Mouse (Mus musculus) intestine, embryonic 16.5 days (tissue): ENCODE measurements at regions not wholly inside any gene's neighbourhood (a gene's known extent, or its start where the extent isn't known, plus 50 kb on each side); places are given as distances from the start of the nearest gene placed in this dataset.
A peak's percentile ranks its signal among the peaks of the same experiment; 100 is the strongest.

Experiments used
- ATAC-seq: fragments of 200-750 bp; cut with Nextera tagmentation; 2 replicates; pipeline ENCODE4 v1.8.0; 2017; ENCODE audit warnings: moderate TSS enrichment, moderate library complexity
- H3K27ac ChIP-seq: fragments of 300-500 bp; sonication (generic); 2 replicates; pipeline ENCODE4 v1.5.1; 2014; ENCODE audit warnings: mild to moderate bottlenecking, low read length
- H3K27me3 ChIP-seq: fragments of 300-500 bp; sonication (generic); replicated peaks from 2 replicates; pipeline ENCODE4 v1.6.1; 2014; ENCODE audit warnings: low read length, control low read depth, mixed read lengths; ENCODE audit not compliant: control insufficient read depth, insufficient read depth
- H3K36me3 ChIP-seq: fragments of 300-500 bp; sonication (generic); 2 replicates; pipeline ENCODE4 v1.6.1; 2014; ENCODE audit warnings: low read length, control low read depth; ENCODE audit not compliant: control insufficient read depth, insufficient read depth
- H3K4me1 ChIP-seq: fragments of 300-500 bp; sonication (generic); 2 replicates; pipeline ENCODE4 v1.6.1; 2014; ENCODE audit warnings: low read length, control low read depth, mixed read lengths; ENCODE audit not compliant: control insufficient read depth, insufficient read depth
- H3K4me2 ChIP-seq: fragments of 300-500 bp; sonication (generic); 2 replicates; pipeline ENCODE4 v1.6.1; 2014; ENCODE audit warnings: low read depth, low read length, control low read depth
- H3K4me3 ChIP-seq: fragments of 300-500 bp; sonication (generic); 2 replicates; pipeline ENCODE4 v1.5.1; 2014; ENCODE audit warnings: mild to moderate bottlenecking, low read length
- H3K9ac ChIP-seq: fragments of 300-500 bp; sonication (generic); 2 replicates; pipeline ENCODE4 v1.6.1; 2014; ENCODE audit warnings: low read depth, low read length
- H3K9me3 ChIP-seq: fragments of 300-500 bp; sonication (generic); 2 replicates; pipeline ENCODE4 v1.6.1; 2016; ENCODE audit warnings: low read length, control low read depth; ENCODE audit not compliant: control insufficient read depth
- WGBS: fragments of 180-500 bp; shearing (Covaris S2); extraction: QIAGEN DNeasy Blood & Tissue Kit; methylation state at CpG from one replicate; pipeline ENCODE4 v1.1.7; 2014; 5-methylcytosine and 5-hydroxymethylcytosine counted together

- H3K4me3 ChIP-seq, result no peak overlapping the region
- H3K4me1 ChIP-seq, result no peaks in the 10 kb centered on the region
- no peaks in the 10 kb centered on the region for H3K36me3 ChIP-seq
- no peak overlapping the region for H3K4me2 ChIP-seq
- peak; percentile 55; the same call in 1 of the 2 replicates for ATAC-seq
- 41% methylated on average over 7 of the region's 7 CpGs for WGBS
- no peaks in the 10 kb centered on the region for H3K9me3 ChIP-seq
- H3K27me3 ChIP-seq, result no peaks in the 10 kb centered on the region
- H3K9ac ChIP-seq, result no peak overlapping the region
- no peak overlapping the region for H3K27ac ChIP-seq
Observed at GRCm38 (mm10) chr4:40014666-40015065, 128.2 kb upstream of the Aco1 start.

- no peak overlapping the region for H3K27ac ChIP-seq
- no peak for ATAC-seq
- H3K9me3 ChIP-seq, result no peaks in the 10 kb centered on the region
- no peak overlapping the region for H3K9ac ChIP-seq
- no peaks in the 10 kb centered on the region for H3K36me3 ChIP-seq
- no peaks in the 10 kb centered on the region for H3K4me1 ChIP-seq
- H3K4me3 ChIP-seq, result no peak overlapping the region
- no peak overlapping the region for H3K4me2 ChIP-seq
- WGBS, result 81% methylated on average over 15 of the region's 15 CpGs
- H3K27me3 ChIP-seq, result no peaks in the 10 kb centered on the region
Observed at GRCm38 (mm10) chr4:40016856-40017255, 126.0 kb upstream of the Aco1 start.

GRCm38 (mm10) chr4:40018208-40018607 is 124.7 kb upstream of the Aco1 start:
- WGBS, result 66% methylated on average over 4 of the region's 4 CpGs
- Histone ChIP-seq H3K4me3 (no peak overlapping the region), H3K9me3 (no peaks in the 10 kb centered on the region), H3K4me2 (no peak overlapping the region), H3K27me3 (no peaks in the 10 kb centered on the region), H3K27ac (no peak overlapping the region), H3K9ac (no peak overlapping the region), H3K36me3 (no peaks in the 10 kb centered on the region), H3K4me1 (no peaks in the 10 kb centered on the region)
- ATAC-seq, result no peak

DNA sequence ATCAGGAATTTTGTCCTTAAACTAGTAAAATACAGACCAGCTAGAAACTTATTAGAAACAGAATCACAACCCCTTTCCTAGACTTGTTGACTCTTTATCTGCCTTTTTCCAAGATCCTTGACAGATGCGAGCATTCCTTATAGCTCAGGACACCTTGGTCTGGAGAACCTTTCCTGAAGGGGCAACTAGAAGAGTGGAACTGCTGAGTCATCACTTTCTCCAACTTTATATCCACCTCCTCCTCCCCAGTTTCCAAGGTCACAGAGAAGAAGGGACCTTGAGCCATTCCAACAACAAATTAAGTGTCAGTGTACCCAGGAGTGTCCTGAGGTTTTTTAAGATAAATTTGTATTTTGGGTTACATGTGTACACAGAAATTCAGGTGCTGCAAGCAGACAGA is 111.5 kb upstream of the Aco1 start:
- no peak overlapping the region for H3K27ac ChIP-seq
- ATAC-seq, result no peak

DNA sequence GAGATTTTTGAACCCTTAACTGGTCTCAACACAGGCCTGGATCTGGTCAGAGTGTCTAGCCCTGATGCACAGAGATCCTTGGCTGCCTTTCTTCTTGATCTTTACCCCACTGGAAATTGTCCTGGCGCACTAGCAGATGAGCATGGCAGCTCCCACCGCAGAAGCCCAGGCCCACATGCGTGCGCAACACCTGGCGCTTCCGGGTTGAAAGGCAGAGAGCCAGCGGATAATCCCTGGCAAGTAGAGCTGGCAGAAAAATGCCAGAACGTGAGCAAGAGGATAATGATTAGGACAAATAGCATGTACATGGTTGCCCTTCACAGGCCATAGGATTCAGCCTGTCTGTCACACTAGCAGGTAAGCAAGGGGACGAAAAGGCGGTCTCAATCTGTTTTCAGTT is 95.0 kb upstream of the Aco1 start:
- H3K9me3 ChIP-seq, result no peaks in the 10 kb centered on the region
- no peak overlapping the region for H3K9ac ChIP-seq
- ATAC-seq, result no peak
- no peaks in the 10 kb centered on the region for H3K27me3 ChIP-seq
- H3K4me3 ChIP-seq, result no peak overlapping the region
- no peaks in the 10 kb centered on the region for H3K36me3 ChIP-seq
- H3K4me1 ChIP-seq, result no peaks in the 10 kb centered on the region
- 94% methylated on average over 10 of the region's 10 CpGs for WGBS
- no peak overlapping the region for H3K27ac ChIP-seq
- H3K4me2 ChIP-seq, result no peak overlapping the region

More for the DNA sequence above, 111.5 kb upstream of the Aco1 start:
- Histone ChIP-seq H3K4me1 (no peaks in the 10 kb centered on the region), H3K4me3 (no peak overlapping the region), H3K9ac (no peak overlapping the region), H3K4me2 (no peak overlapping the region), H3K27me3 (no peaks in the 10 kb centered on the region), H3K9me3 (no peaks in the 10 kb centered on the region), H3K36me3 (no peaks in the 10 kb centered on the region)
- WGBS, result 78% methylated on average over 1 of the region's 1 CpGs

GRCm38 (mm10) chr4:40049086-40049485 is 93.8 kb upstream of the Aco1 start:
- H3K4me3 ChIP-seq, result no peak overlapping the region
- H3K27ac ChIP-seq, result no peak overlapping the region
- H3K36me3 ChIP-seq, result no peaks in the 10 kb centered on the region
- H3K4me2 ChIP-seq, result no peak overlapping the region
- no peaks in the 10 kb centered on the region for H3K4me1 ChIP-seq
- 71% methylated on average over 6 of the region's 6 CpGs for WGBS
- H3K9ac ChIP-seq, result no peak overlapping the region
- no peaks in the 10 kb centered on the region for H3K27me3 ChIP-seq
- no peaks in the 10 kb centered on the region for H3K9me3 ChIP-seq
- ATAC-seq, result no peak

DNA sequence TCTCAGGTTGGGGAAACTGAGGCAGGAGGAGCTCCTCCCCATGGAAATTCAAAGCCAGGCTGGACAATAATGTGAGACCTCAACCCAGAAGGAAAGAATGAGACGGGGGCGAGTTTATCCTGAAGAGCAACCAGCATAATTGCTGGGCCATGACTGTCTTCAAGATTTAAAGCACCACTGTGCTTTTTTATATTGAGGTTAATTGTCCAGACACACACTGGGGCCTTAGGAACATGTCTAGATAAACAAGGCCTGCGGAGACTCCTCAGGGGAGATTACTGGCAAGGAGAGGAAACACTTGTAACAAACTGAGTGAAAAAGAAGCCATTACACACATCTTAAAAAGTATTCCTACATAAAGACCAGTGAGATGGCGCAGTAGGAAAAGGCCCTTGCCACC is 91.0 kb upstream of the Aco1 start:
- Histone ChIP-seq H3K27ac (no peak overlapping the region), H3K4me3 (no peak overlapping the region), H3K4me1 (no peaks in the 10 kb centered on the region), H3K4me2 (no peak overlapping the region), H3K36me3 (no peaks in the 10 kb centered on the region), H3K9me3 (no peaks in the 10 kb centered on the region), H3K9ac (no peak overlapping the region), H3K27me3 (no peaks in the 10 kb centered on the region)
- no peak for ATAC-seq
- WGBS, result 70% methylated on average over 4 of the region's 4 CpGs

DNA sequence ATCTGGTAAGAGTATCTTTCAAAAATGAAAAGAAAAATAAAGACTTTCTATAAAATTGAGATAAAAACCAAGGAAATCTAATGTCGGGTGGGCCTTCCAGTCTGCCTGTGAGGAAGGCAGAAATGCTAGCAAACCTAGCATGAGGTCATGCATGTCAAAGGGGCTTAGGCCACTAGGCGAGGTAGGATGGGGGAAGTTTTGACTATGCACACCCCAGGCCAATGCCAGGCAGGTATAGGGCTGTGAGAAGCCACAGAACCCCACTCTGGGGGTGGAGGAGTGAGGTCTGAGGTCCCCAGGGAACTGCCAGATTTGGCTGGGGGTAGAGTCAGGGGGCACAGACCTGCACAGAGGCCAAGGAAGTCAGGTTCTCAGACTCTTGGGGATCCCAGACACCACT is 89.5 kb upstream of the Aco1 start:
- no peaks in the 10 kb centered on the region for H3K4me1 ChIP-seq
- H3K36me3 ChIP-seq, result no peaks in the 10 kb centered on the region
- H3K9ac ChIP-seq, result no peak overlapping the region
- H3K27me3 ChIP-seq, result no peaks in the 10 kb centered on the region
- 86% methylated on average over 2 of the region's 2 CpGs for WGBS
- H3K9me3 ChIP-seq, result no peaks in the 10 kb centered on the region
- H3K4me3 ChIP-seq, result no peak overlapping the region
- H3K27ac ChIP-seq, result no peak overlapping the region
- no peak overlapping the region for H3K4me2 ChIP-seq
- no peak for ATAC-seq

- Histone ChIP-seq H3K27me3 (no peaks in the 10 kb centered on the region), H3K9me3 (no peaks in the 10 kb centered on the region), H3K27ac (no peak overlapping the region), H3K4me2 (no peak overlapping the region), H3K4me3 (no peak overlapping the region), H3K4me1 (no peaks in the 10 kb centered on the region), H3K36me3 (no peaks in the 10 kb centered on the region), H3K9ac (no peak overlapping the region)
- ATAC-seq, result no peak
- WGBS, result 81% methylated on average over 3 of the region's 3 CpGs
Observed at GRCm38 (mm10) chr4:40063751-40064456, 79.0 kb upstream of the Aco1 start.

DNA sequence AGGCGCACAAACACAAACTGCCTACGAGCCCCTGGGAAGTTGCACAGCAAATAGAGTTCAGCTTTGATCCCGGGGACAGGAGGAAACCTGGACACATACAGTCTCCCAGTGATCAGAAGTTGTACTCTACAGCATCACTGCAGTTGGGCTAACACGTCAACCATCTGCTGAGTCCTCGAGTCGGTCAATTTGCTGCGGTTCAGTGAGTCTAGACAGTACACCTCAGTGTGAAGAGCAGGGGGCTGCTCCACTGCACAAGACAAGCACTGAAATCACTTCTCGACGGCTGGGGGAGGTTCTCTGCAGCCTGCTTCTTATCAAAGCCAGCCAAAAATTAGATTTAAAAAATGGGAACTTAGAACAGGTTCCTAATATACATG is 78.4 kb upstream of the Aco1 start:
- WGBS, result 82% methylated on average over 9 of the region's 9 CpGs
- Histone ChIP-seq H3K27me3 (no peaks in the 10 kb centered on the region), H3K36me3 (no peaks in the 10 kb centered on the region), H3K27ac (no peak overlapping the region), H3K9me3 (no peaks in the 10 kb centered on the region), H3K4me2 (no peak overlapping the region), H3K4me3 (no peak overlapping the region), H3K9ac (no peak overlapping the region), H3K4me1 (no peaks in the 10 kb centered on the region)
- no peak for ATAC-seq
